ENCODE assay signal across 13 mouse cellular contexts in genomic region chr16:10527046-10527644, GRCm38 (mm10). TPM values are rescaled to one million over a fixed set of nuclear protein-coding genes. Genes with fewer than 3 reads are reported as not detected.
DNase-seq lines count a peak whose midpoint lies in the region; ATAC-seq and TF ChIP-seq lines count a peak whose summit lies in the region.
"Had no signal": no experiment of that assay in that cellular context is flagged by ENCODE, and none has a peak within 500 bp of the region (broad histone marks: within the 10 kb centered on the region; RNA-seq: fewer than 3 reads in every experiment).

No protein-coding gene starts in this region.

- no peak overlapping the region for H3K9ac ChIP-seq in intestine, postnatal 0 days (ENCODE audit: low read depth, low read length)
- no peak overlapping the region for H3K9ac ChIP-seq in intestine, embryonic 16.5 days (ENCODE audit: low read depth, low read length)
- no peak overlapping the region for H3K9ac ChIP-seq in lung, embryonic 14.5 days
- no peak overlapping the region for H3K9ac ChIP-seq in forebrain, postnatal 0 days
- H3K9ac ChIP-seq: embryonic facial prominence, embryonic 12.5 days; midbrain, embryonic 13.5 days had no signal

- peaks cover 8% of the 10 kb centered on the region; the same call in 1 of the 2 replicates for H3K36me3 ChIP-seq in intestine, postnatal 0 days (ENCODE audit: control insufficient read depth, insufficient read depth)
- H3K36me3 ChIP-seq in intestine, embryonic 16.5 days (ENCODE audit: control insufficient read depth, insufficient read depth, low read length): no peaks in the 10 kb centered on the region
- H3K36me3 ChIP-seq in lung, embryonic 14.5 days (ENCODE audit: insufficient read depth): peaks cover 20% of the 10 kb centered on the region; the same call in 1 of the 2 replicates
- H3K36me3 ChIP-seq in forebrain, postnatal 0 days (ENCODE audit: insufficient read depth): peaks cover 14% of the 10 kb centered on the region

- H3K9me3 ChIP-seq in intestine, postnatal 0 days (ENCODE audit: control insufficient read depth): no peaks in the 10 kb centered on the region
- H3K9me3 ChIP-seq in intestine, embryonic 16.5 days (ENCODE audit: control insufficient read depth, low read length): no peaks in the 10 kb centered on the region
- no peaks in the 10 kb centered on the region for H3K9me3 ChIP-seq in lung, embryonic 14.5 days (ENCODE audit: low read depth, low read length)
- H3K9me3 ChIP-seq in forebrain, postnatal 0 days (ENCODE audit: low read length): no peaks in the 10 kb centered on the region
- H3K9me3 ChIP-seq: embryonic facial prominence, embryonic 12.5 days; midbrain, embryonic 13.5 days had no signal

- H3K27ac ChIP-seq in intestine, postnatal 0 days (ENCODE audit: low read depth, low read length): no peak overlapping the region
- H3K27ac ChIP-seq in intestine, embryonic 16.5 days (ENCODE audit: low read length): no peak overlapping the region
- H3K27ac ChIP-seq in lung, embryonic 14.5 days (ENCODE audit: low read depth): no peak overlapping the region
- H3K27ac ChIP-seq in forebrain, postnatal 0 days (ENCODE audit: low read depth, low read length): no peak overlapping the region
- H3K27ac ChIP-seq: embryonic facial prominence, embryonic 12.5 days; midbrain, embryonic 13.5 days had no signal

- no peak for ATAC-seq in intestine, postnatal 0 days
- no peak for ATAC-seq in intestine, embryonic 16.5 days
- no peak for ATAC-seq in lung, embryonic 14.5 days (ENCODE audit: insufficient read depth)
- ATAC-seq in forebrain, postnatal 0 days: peak; percentile 83
- ATAC-seq: midbrain, embryonic 13.5 days had no signal

- no peak overlapping the region for H3K4me2 ChIP-seq in intestine, postnatal 0 days (replicated peaks; ENCODE audit: low read depth)
- no peak overlapping the region for H3K4me2 ChIP-seq in intestine, embryonic 16.5 days (ENCODE audit: low read depth, low read length)
- H3K4me2 ChIP-seq in lung, embryonic 14.5 days: no peak overlapping the region
- H3K4me2 ChIP-seq in forebrain, postnatal 0 days (ENCODE audit: low read depth): no peak overlapping the region
- H3K4me2 ChIP-seq: embryonic facial prominence, embryonic 12.5 days; midbrain, embryonic 13.5 days had no signal

- no peak overlapping the region for H3K4me3 ChIP-seq in intestine, postnatal 0 days (ENCODE audit: low read depth, low read length)
- no peak overlapping the region for H3K4me3 ChIP-seq in intestine, embryonic 16.5 days (ENCODE audit: low read length)
- no peak overlapping the region for H3K4me3 ChIP-seq in lung, embryonic 14.5 days (ENCODE audit: low read depth, low read length)
- no peak overlapping the region for H3K4me3 ChIP-seq in lung, adult 2 months (replicated peaks; ENCODE audit: extremely low read depth, low read depth, low read length)
- no peak overlapping the region for H3K4me3 ChIP-seq in forebrain, postnatal 0 days (ENCODE audit: low read depth, low read length)
- H3K4me3 ChIP-seq: embryonic facial prominence, embryonic 12.5 days; midbrain, embryonic 13.5 days had no signal

- TF ChIP-seq CTCF in intestine, postnatal 0 days (IDR thresholded peaks at IDR 0.05; ENCODE audit: low read depth): peak; percentile 41; the same call in 1 of the 2 replicates
- TF ChIP-seq CTCF in lung, embryonic 14.5 days (IDR thresholded peaks at IDR 0.05; ENCODE audit: low read depth): peak; percentile 34
- no peak for TF ChIP-seq CTCF in lung, adult 2 months (IDR thresholded peaks at IDR 0.05; ENCODE audit: insufficient read depth, low read length)
- peak; percentile 41 for TF ChIP-seq CTCF in forebrain, postnatal 0 days (IDR thresholded peaks at IDR 0.05; ENCODE audit: low read depth)

- intact Hi-C loops in heart, postnatal 14 days (cut with DNase I): no loop called here

- H3K4me1 ChIP-seq in intestine, postnatal 0 days (replicated peaks; ENCODE audit: control insufficient read depth, insufficient read depth, low read length): no peaks in the 10 kb centered on the region
- H3K4me1 ChIP-seq in intestine, embryonic 16.5 days (ENCODE audit: control insufficient read depth, insufficient read depth, low read length): no peaks in the 10 kb centered on the region
- no peaks in the 10 kb centered on the region for H3K4me1 ChIP-seq in lung, embryonic 14.5 days (ENCODE audit: insufficient read depth)
- H3K4me1 ChIP-seq in lung, adult 2 months (ENCODE audit: control insufficient read depth, insufficient read depth, low read length): no peaks in the 10 kb centered on the region
- no peaks in the 10 kb centered on the region for H3K4me1 ChIP-seq in forebrain, postnatal 0 days (ENCODE audit: insufficient read depth)
- H3K4me1 ChIP-seq: embryonic facial prominence, embryonic 12.5 days; midbrain, embryonic 13.5 days had no signal

- H3K27me3 ChIP-seq in intestine, postnatal 0 days (replicated peaks; ENCODE audit: control insufficient read depth, insufficient read depth, low read length): no peaks in the 10 kb centered on the region
- no peaks in the 10 kb centered on the region for H3K27me3 ChIP-seq in intestine, embryonic 16.5 days (replicated peaks; ENCODE audit: control insufficient read depth, insufficient read depth, low read length)
- no peaks in the 10 kb centered on the region for H3K27me3 ChIP-seq in lung, embryonic 14.5 days (ENCODE audit: insufficient read depth, low read length)
- H3K27me3 ChIP-seq in forebrain, postnatal 0 days (ENCODE audit: insufficient read depth, low read length): no peaks in the 10 kb centered on the region
- H3K27me3 ChIP-seq: embryonic facial prominence, embryonic 12.5 days; midbrain, embryonic 13.5 days had no signal

- TF ChIP-seq POLR2A in lung, adult 2 months (IDR thresholded peaks at IDR 0.05; ENCODE audit: borderline replicate concordance, extremely low read depth, low read depth, low read length): no peak

- no peak for DNase-seq in lung, embryonic 14.5 days
- no peak for DNase-seq in lung, adult 2 months
- DNase-seq in cerebellum, postnatal 10 days: peak; percentile 71 to 79
- DNase-seq in forebrain, postnatal 0 days: peak; percentile 53
- no peak for DNase-seq in heart, postnatal 14 days
- DNase-seq: heart, adult 18-20 months; heart, postnatal 10 days; kidney, adult 9 months; lung, postnatal 4 days had no signal

- 82% methylated on average over 6 of the region's 6 CpGs for WGBS in intestine, postnatal 0 days
- 77% methylated on average over 6 of the region's 6 CpGs for WGBS in intestine, embryonic 16.5 days
- WGBS in lung, embryonic 14.5 days: 79% methylated on average over 6 of the region's 6 CpGs
- 78% methylated on average over 6 of the region's 6 CpGs for WGBS in lung, adult 2 months
- 55% methylated on average over 6 of the region's 6 CpGs for WGBS in forebrain, postnatal 0 days

RNA-seq across cellular contexts. Expression of gene Dexi, which starts 15.7 kb away (rescaled TPM):
- polyA plus RNA-seq in intestine, postnatal 0 days (2015; fragmentation: Nextera tagmentation; extraction: Ambion mirVana): 8.9 and 9.3 TPM in 2 replicates
- polyA plus RNA-seq in intestine, embryonic 16.5 days (2015; fragmentation: Nextera tagmentation; extraction: Ambion mirVana): 2.9 and 6.7 TPM in 2 replicates
- 29.0 and 32.2 TPM in 2 replicates for polyA plus RNA-seq in lung, embryonic 14.5 days (2014; fragmentation: Nextera tagmentation; extraction: Ambion mirVana)
- 56.1 and 59.5 TPM in 2 replicates for polyA plus RNA-seq in lung, adult 2 months (2012; rRNA removed)
- total RNA-seq in forebrain, postnatal 0 days (2014; rRNA removed): 23.9 and 24.6 TPM in 2 replicates
- 16.1 and 16.2 TPM in 2 replicates for polyA plus RNA-seq in forebrain, postnatal 0 days (2015; fragmentation: Nextera tagmentation; extraction: Ambion mirVana)
- 10 to 100 TPM; 29.4 to 32.5 TPM for total RNA-seq in heart, postnatal 14 days (2021)

RNA-seq across cellular contexts. Expression of gene Clec16a, which starts 18.0 kb away (rescaled TPM):
- polyA plus RNA-seq in intestine, postnatal 0 days (2015; fragmentation: Nextera tagmentation; extraction: Ambion mirVana): 30.4 and 31.0 TPM in 2 replicates
- polyA plus RNA-seq in intestine, embryonic 16.5 days (2015; fragmentation: Nextera tagmentation; extraction: Ambion mirVana): 22.1 and 24.3 TPM in 2 replicates
- 26.8 and 27.4 TPM in 2 replicates for polyA plus RNA-seq in lung, embryonic 14.5 days (2014; fragmentation: Nextera tagmentation; extraction: Ambion mirVana)
- 12.7 and 18.3 TPM in 2 replicates for polyA plus RNA-seq in lung, adult 2 months (2012; rRNA removed)
- total RNA-seq in forebrain, postnatal 0 days (2014; rRNA removed): 43.5 and 52.3 TPM in 2 replicates
- polyA plus RNA-seq in forebrain, postnatal 0 days (2015; fragmentation: Nextera tagmentation; extraction: Ambion mirVana): 47.6 and 65.8 TPM in 2 replicates
- 10 to 100 TPM; 46.0 to 50.7 TPM for total RNA-seq in heart, postnatal 14 days (2021)

RNA-seq across cellular contexts. Expression of gene Ciita, which starts 47.3 kb away (rescaled TPM):
- 0.42 and 0.64 TPM in 2 replicates for polyA plus RNA-seq in intestine, postnatal 0 days (2015; fragmentation: Nextera tagmentation; extraction: Ambion mirVana)
- polyA plus RNA-seq in intestine, embryonic 16.5 days (2015; fragmentation: Nextera tagmentation; extraction: Ambion mirVana): 0.49 and 0.77 TPM in 2 replicates
- 0.25 and 0.51 TPM in 2 replicates for polyA plus RNA-seq in lung, embryonic 14.5 days (2014; fragmentation: Nextera tagmentation; extraction: Ambion mirVana)
- polyA plus RNA-seq in lung, adult 2 months (2012; rRNA removed): 13.2 and 13.3 TPM in 2 replicates
- total RNA-seq in forebrain, postnatal 0 days (2014; rRNA removed): not detected in 2 replicates
- polyA plus RNA-seq in forebrain, postnatal 0 days (2015; fragmentation: Nextera tagmentation; extraction: Ambion mirVana): 0.06 and 0.10 TPM in 2 replicates
- total RNA-seq in heart, postnatal 14 days (2021): under 1 TPM; 0.29 to 0.66 TPM

Comparison
In these comparisons a context has a peak if more than half of its experiments do, and no peak if none do; other contexts are left out.
1. DNase-seq: peak in cerebellum, postnatal 10 days (2 of 2) and forebrain, postnatal 0 days (single experiment); none in lung, embryonic 14.5 days (single experiment), lung, adult 2 months (single experiment) and heart, postnatal 14 days (0 of 2).